Mouse (Mus musculus) T-cell, adult 2 months (primary cell): ENCODE measurements around the gene Cxcl14.

Source experiments
- DNase-seq: peaks from one replicate; pipeline ENCODE4 v3.0.0; 2022; ENCODE audit warnings: low spot score

The Cxcl14 gene

GRCm38 (mm10) chr13:56289998-56290397, 6.4 kb downstream of the Cxcl14 start:
- DNase-seq = no peak

GRCm38 (mm10) chr13:56289261-56289660, 7.1 kb downstream of the Cxcl14 start:
- DNase-seq = no peak

- no peak for DNase-seq
These were observed 7.8 kb downstream of the Cxcl14 start for GRCm38 (mm10) chr13:56288601-56289000.

GRCm38 (mm10) chr13:56287091-56287490, 9.3 kb downstream of the Cxcl14 start:
- DNase-seq = no peak

GRCm38 (mm10) chr13:56283321-56283720, 13.0 kb downstream of the Cxcl14 start:
- no peak for DNase-seq

GRCm38 (mm10) chr13:56280356-56280755, 16.0 kb downstream of the Cxcl14 start:
- no peak for DNase-seq

GRCm38 (mm10) chr13:56279439-56279838, 16.9 kb downstream of the Cxcl14 start:
- peak; percentile 16 for DNase-seq

GRCm38 (mm10) chr13:56275171-56275570, 21.2 kb downstream of the Cxcl14 start:
- DNase-seq = no peak

- no peak for DNase-seq
These were observed 26.2 kb downstream of the Cxcl14 start for GRCm38 (mm10) chr13:56270124-56270523.

- DNase-seq = no peak
These were observed 29.0 kb downstream of the Cxcl14 start for GRCm38 (mm10) chr13:56267396-56267795.

- peak; percentile 9 for DNase-seq
These were observed 29.9 kb downstream of the Cxcl14 start for GRCm38 (mm10) chr13:56266435-56266834.

GRCm38 (mm10) chr13:56265661-56266060, 30.7 kb downstream of the Cxcl14 start:
- no peak for DNase-seq

- DNase-seq = no peak
These were observed 34.1 kb downstream of the Cxcl14 start for GRCm38 (mm10) chr13:56262269-56262668.

GRCm38 (mm10) chr13:56260344-56260780, 36.0 kb downstream of the Cxcl14 start:
- DNase-seq = no peak

GRCm38 (mm10) chr13:56259926-56260250, 36.5 kb downstream of the Cxcl14 start:
- no peak for DNase-seq

- DNase-seq = no peak
These were observed 37.1 kb downstream of the Cxcl14 start for GRCm38 (mm10) chr13:56259021-56259925.

- no peak for DNase-seq
These were observed 37.9 kb downstream of the Cxcl14 start for GRCm38 (mm10) chr13:56258196-56259020.

GRCm38 (mm10) chr13:56257469-56258153, 38.7 kb downstream of the Cxcl14 start:
- no peak for DNase-seq

GRCm38 (mm10) chr13:56256716-56257299, 39.5 kb downstream of the Cxcl14 start:
- DNase-seq = no peak

- no peak for DNase-seq
These were observed 43.0 kb downstream of the Cxcl14 start for GRCm38 (mm10) chr13:56253379-56253778.

GRCm38 (mm10) chr13:56252783-56253182, 43.6 kb downstream of the Cxcl14 start:
- DNase-seq = no peak
